Comparison of ENCODE assay signal across 8 mouse cellular contexts in genomic region chr2:155276621-155277175, GRCm38 (mm10). TPM values are rescaled to one million over a fixed set of nuclear protein-coding genes. Genes with fewer than 3 reads are reported as not detected.
A peak's percentile ranks its signal among the peaks of the same experiment; 100 is the strongest.
DNase-seq lines count a peak whose midpoint lies in the region; ATAC-seq and TF ChIP-seq lines count a peak whose summit lies in the region.

No protein-coding gene starts in this region.

- 0 out of 2 replicates have a peak, but pooled peaks have one; percentile 17 for TF ChIP-seq POLR2A in limb, embryonic 14.5 days (IDR thresholded peaks at IDR 0.05; ENCODE audit: borderline replicate concordance, extremely low read depth, insufficient read depth, insufficient read length)

- H3K9me3 ChIP-seq in neural tube, embryonic 11.5 days (ENCODE audit: control insufficient read depth, low read length): no peaks in the 10 kb centered on the region
- H3K9me3 ChIP-seq in hindbrain, postnatal 0 days (ENCODE audit: low read length): no peaks in the 10 kb centered on the region
- H3K9me3 ChIP-seq in limb, embryonic 14.5 days (ENCODE audit: control insufficient read depth, low read length): no peaks in the 10 kb centered on the region
- H3K9me3 ChIP-seq in midbrain, embryonic 14.5 days (ENCODE audit: control insufficient read depth, low read length): no peaks in the 10 kb centered on the region
- H3K9me3 ChIP-seq in stomach, embryonic 15.5 days: no peaks in the 10 kb centered on the region

- H3K4me3 ChIP-seq in neural tube, embryonic 11.5 days (ENCODE audit: low read depth, low read length): peak overlapping the region; percentile 79
- H3K4me3 ChIP-seq in hindbrain, postnatal 0 days (ENCODE audit: low read length): peak overlapping the region; percentile 94
- peak overlapping the region; percentile 95 for H3K4me3 ChIP-seq in limb, embryonic 14.5 days (replicated peaks; ENCODE audit: low read length)
- peak overlapping the region; percentile 94 for H3K4me3 ChIP-seq in midbrain, embryonic 14.5 days (replicated peaks; ENCODE audit: low read depth, low read length)
- H3K4me3 ChIP-seq in stomach, embryonic 15.5 days (replicated peaks): peak overlapping the region; percentile 99

- WGBS in neural tube, embryonic 11.5 days: under 1% methylated on average over 38 of the region's 49 CpGs
- WGBS in hindbrain, postnatal 0 days: 2% methylated on average over 45 of the region's 49 CpGs
- WGBS in limb, embryonic 14.5 days: under 1% methylated on average over 21 of the region's 49 CpGs
- 1% methylated on average over 43 of the region's 49 CpGs for WGBS in midbrain, embryonic 14.5 days
- WGBS in stomach, embryonic 15.5 days: 0% methylated on average over 34 of the region's 49 CpGs

- H3K36me3 ChIP-seq in neural tube, embryonic 11.5 days (ENCODE audit: control insufficient read depth, insufficient read depth, low read length): no peaks in the 10 kb centered on the region; the same call in 1 of the 2 replicates
- H3K36me3 ChIP-seq in hindbrain, postnatal 0 days (ENCODE audit: insufficient read depth, low read length): peaks cover 4% of the 10 kb centered on the region; the same call in 1 of the 2 replicates
- H3K36me3 ChIP-seq in limb, embryonic 14.5 days (ENCODE audit: control insufficient read depth, insufficient read depth, low read length): peaks cover 12% of the 10 kb centered on the region
- peaks cover 22% of the 10 kb centered on the region for H3K36me3 ChIP-seq in midbrain, embryonic 14.5 days (ENCODE audit: control insufficient read depth, insufficient read depth, low read length)
- H3K36me3 ChIP-seq in stomach, embryonic 15.5 days: no peaks in the 10 kb centered on the region; the same call in 1 of the 2 replicates

- no peak for TF ChIP-seq CTCF in hindbrain, postnatal 0 days (IDR thresholded peaks at IDR 0.05; ENCODE audit: low read depth)

- peak overlapping the region; percentile 86 for H3K9ac ChIP-seq in neural tube, embryonic 11.5 days (ENCODE audit: low read length)
- peak overlapping the region; percentile 99 for H3K9ac ChIP-seq in hindbrain, postnatal 0 days (replicated peaks; ENCODE audit: low read length)
- H3K9ac ChIP-seq in limb, embryonic 14.5 days (ENCODE audit: low read depth, low read length, severe bottlenecking): peak overlapping the region; percentile 96
- peak overlapping the region; percentile 95 for H3K9ac ChIP-seq in midbrain, embryonic 14.5 days (replicated peaks; ENCODE audit: low read length)
- H3K9ac ChIP-seq in stomach, embryonic 15.5 days: peak overlapping the region; percentile 85

- H3K27me3 ChIP-seq in neural tube, embryonic 11.5 days (ENCODE audit: control insufficient read depth, insufficient read depth, low read length): no peaks in the 10 kb centered on the region
- H3K27me3 ChIP-seq in hindbrain, postnatal 0 days (ENCODE audit: insufficient read depth, low read length): no peaks in the 10 kb centered on the region
- no peaks in the 10 kb centered on the region for H3K27me3 ChIP-seq in limb, embryonic 14.5 days (ENCODE audit: control insufficient read depth, insufficient read depth, low read length)
- no peaks in the 10 kb centered on the region for H3K27me3 ChIP-seq in midbrain, embryonic 14.5 days (ENCODE audit: control insufficient read depth, insufficient read depth, low read length)
- no peaks in the 10 kb centered on the region for H3K27me3 ChIP-seq in stomach, embryonic 15.5 days (replicated peaks)

- ATAC-seq in neural tube, embryonic 11.5 days (ENCODE audit: insufficient read depth, low FRiP score, low TSS enrichment): peak; percentile 77
- ATAC-seq in frontal cortex, adult (ENCODE audit: low TSS enrichment): peak; percentile 48
- ATAC-seq in hindbrain, postnatal 0 days: peak; percentile 75
- peak; percentile 76 for ATAC-seq in limb, embryonic 14.5 days (ENCODE audit: low FRiP score, low read depth)
- peak; percentile 79 for ATAC-seq in midbrain, embryonic 14.5 days (ENCODE audit: low FRiP score, low TSS enrichment)
- peak; percentile 89 for ATAC-seq in stomach, embryonic 15.5 days (ENCODE audit: insufficient read depth, low FRiP score, low read depth)

- peaks cover 5% of the 10 kb centered on the region; the same call in 1 of the 2 replicates for H3K4me1 ChIP-seq in neural tube, embryonic 11.5 days (ENCODE audit: control insufficient read depth, insufficient read depth, low read length)
- no peaks in the 10 kb centered on the region; the same call in 1 of the 2 replicates for H3K4me1 ChIP-seq in hindbrain, postnatal 0 days (ENCODE audit: insufficient read depth, low read length)
- peaks cover 10% of the 10 kb centered on the region for H3K4me1 ChIP-seq in limb, embryonic 14.5 days (ENCODE audit: control insufficient read depth, insufficient read depth, low read length)
- peaks cover 10% of the 10 kb centered on the region for H3K4me1 ChIP-seq in midbrain, embryonic 14.5 days (ENCODE audit: control insufficient read depth, insufficient read depth, low read length)
- peaks cover 8% of the 10 kb centered on the region; the same call in 1 of the 2 replicates for H3K4me1 ChIP-seq in stomach, embryonic 15.5 days

- H3K27ac ChIP-seq in neural tube, embryonic 11.5 days (ENCODE audit: low read depth, low read length): 0 out of 2 replicates have a peak overlapping the region, but pooled peaks have one; percentile 20
- H3K27ac ChIP-seq in hindbrain, postnatal 0 days: peak overlapping the region; percentile 96
- H3K27ac ChIP-seq in limb, embryonic 14.5 days (replicated peaks; ENCODE audit: low read depth, low read length): peak overlapping the region; percentile 93
- peak overlapping the region; percentile 87 for H3K27ac ChIP-seq in midbrain, embryonic 14.5 days (replicated peaks; ENCODE audit: low read depth, low read length)
- H3K27ac ChIP-seq in stomach, embryonic 15.5 days: peak overlapping the region; percentile 90

- H3K4me2 ChIP-seq in neural tube, embryonic 11.5 days (ENCODE audit: low read depth): peak overlapping the region; percentile 76
- peak overlapping the region; percentile 64 for H3K4me2 ChIP-seq in hindbrain, postnatal 0 days (ENCODE audit: low read depth, low read length)
- peak overlapping the region; percentile 69 for H3K4me2 ChIP-seq in limb, embryonic 14.5 days (replicated peaks; ENCODE audit: low read depth, low read length, severe bottlenecking)
- H3K4me2 ChIP-seq in midbrain, embryonic 14.5 days (ENCODE audit: low read length): peak overlapping the region; percentile 82
- H3K4me2 ChIP-seq in stomach, embryonic 15.5 days: peak overlapping the region; percentile 77

- DNase-seq in neural tube, embryonic 11.5 days (ENCODE audit: low spot score): peak; percentile 65
- no peak for DNase-seq in neural tube, embryonic 10.5 days (ENCODE audit: extremely low spot score, low spot score)
- peak; percentile 81 for DNase-seq in cerebellum, adult 9-11 months
- peak; percentile 65 for DNase-seq in hindbrain, postnatal 0 days (ENCODE audit: low spot score)
- peak; percentile 65 for DNase-seq in limb, embryonic 14.5 days (ENCODE audit: low spot score)
- peak; percentile 71 for DNase-seq in midbrain, embryonic 14.5 days

RNA-seq across cellular contexts. Expression of gene Map1lc3a, which starts 0.6 kb away (rescaled TPM):
- 186 and 191 TPM in 2 replicates for polyA plus RNA-seq in neural tube, embryonic 11.5 days (2014; fragmentation: Nextera tagmentation; extraction: Ambion mirVana)
- total RNA-seq in hindbrain, postnatal 0 days (2014; rRNA removed): 618 and 737 TPM in 2 replicates
- polyA plus RNA-seq in hindbrain, postnatal 0 days (2015; fragmentation: Nextera tagmentation; extraction: Ambion mirVana): 853 and 903 TPM in 2 replicates
- 129 and 134 TPM in 2 replicates for polyA plus RNA-seq in limb, embryonic 14.5 days (2012; rRNA removed)
- polyA plus RNA-seq in limb, embryonic 14.5 days (2014; fragmentation: Nextera tagmentation; extraction: Ambion mirVana): 233 TPM in 2 replicates
- polyA plus RNA-seq in midbrain, embryonic 14.5 days (2014; fragmentation: Nextera tagmentation; extraction: Ambion mirVana): 435 and 604 TPM in 2 replicates
- polyA plus RNA-seq in stomach, embryonic 15.5 days (2015; fragmentation: Nextera tagmentation; extraction: Ambion mirVana): 179 and 183 TPM in 2 replicates

RNA-seq across cellular contexts. Expression of gene Dynlrb1, which starts 40.4 kb away (rescaled TPM):
- polyA plus RNA-seq in neural tube, embryonic 11.5 days (2014; fragmentation: Nextera tagmentation; extraction: Ambion mirVana): 515 and 522 TPM in 2 replicates
- 264 and 266 TPM in 2 replicates for total RNA-seq in hindbrain, postnatal 0 days (2014; rRNA removed)
- 725 and 778 TPM in 2 replicates for polyA plus RNA-seq in hindbrain, postnatal 0 days (2015; fragmentation: Nextera tagmentation; extraction: Ambion mirVana)
- polyA plus RNA-seq in limb, embryonic 14.5 days (2012; rRNA removed): 476 and 534 TPM in 2 replicates
- 501 and 509 TPM in 2 replicates for polyA plus RNA-seq in limb, embryonic 14.5 days (2014; fragmentation: Nextera tagmentation; extraction: Ambion mirVana)
- 698 and 838 TPM in 2 replicates for polyA plus RNA-seq in midbrain, embryonic 14.5 days (2014; fragmentation: Nextera tagmentation; extraction: Ambion mirVana)
- 342 and 358 TPM in 2 replicates for polyA plus RNA-seq in stomach, embryonic 15.5 days (2015; fragmentation: Nextera tagmentation; extraction: Ambion mirVana)

Comparison
In these comparisons a context has a peak if more than half of its experiments do, and no peak if none do; other contexts are left out.
1. H3K27ac ChIP-seq: peak in every context shown above with its lines; median percentile 96 in hindbrain, postnatal 0 days; 93 in limb, embryonic 14.5 days; 90 in stomach, embryonic 15.5 days; 87 in midbrain, embryonic 14.5 days; 20 in neural tube, embryonic 11.5 days.